Mouse (Mus musculus) myocyte (in vitro differentiated cells): ENCODE results near the gene Stk38. TPM values are rescaled to one million over a fixed set of nuclear protein-coding genes. Genes with fewer than 3 reads are reported as not detected.

ENCODE experiments used
- H3K27me3 ChIP-seq: one replicate; pipeline ENCODE4 v1.6.1; 2011; ENCODE audit not compliant: control insufficient read depth, insufficient read depth, insufficient read length
- H3K36me3 ChIP-seq: one replicate; pipeline ENCODE4 v1.6.1; 2011; ENCODE audit not compliant: control insufficient read depth, insufficient read depth
- H3K4me2 ChIP-seq: one replicate; pipeline ENCODE4 v1.6.1; 2011; ENCODE audit warnings: low read depth, control low read depth
- H3K4me3 ChIP-seq: one replicate; pipeline ENCODE4 v1.5.1; 2011; ENCODE audit warnings: mild to moderate bottlenecking, control low read depth, moderate library complexity
- H3K79me2 ChIP-seq: one replicate; pipeline ENCODE4 v1.6.1; 2011; ENCODE audit not compliant: control insufficient read depth, insufficient read depth
- H3ac ChIP-seq: one replicate; pipeline ENCODE4 v1.6.1; 2011; ENCODE audit not compliant: control insufficient read depth, insufficient read length
- CEBPB ChIP-seq: IDR thresholded peaks from 2 replicates; pipeline ENCODE4 v1.6.1; 2011; ENCODE audit warnings: mild to moderate bottlenecking, moderate library complexity; ENCODE audit not compliant: poor library complexity, insufficient read depth, severe bottlenecking
- E2F4 ChIP-seq: IDR thresholded peaks from one replicate; pipeline ENCODE4 v1.6.1; 2011; ENCODE audit warnings: mild to moderate bottlenecking, control low read depth, moderate library complexity; ENCODE audit not compliant: insufficient read depth
- MAX ChIP-seq: IDR thresholded peaks from one replicate; pipeline ENCODE4 v1.6.1; 2011; ENCODE audit warnings: low read depth, mild to moderate bottlenecking, control low read depth
- MYOD1 ChIP-seq, 3 experiments: IDR thresholded peaks; one replicate each; pipeline ENCODE4 v1.6.1; 2011; ENCODE audit warnings: control low read depth in 2 of 3, low read depth in 2 of 3, mild to moderate bottlenecking in 2 of 3, moderate library complexity in 1 of 3; ENCODE audit not compliant: insufficient read length in 2 of 3, control insufficient read depth in 1 of 3
- MYOG ChIP-seq, 3 experiments: IDR thresholded peaks; one replicate each; pipeline ENCODE4 v1.6.1; 2011; ENCODE audit warnings: control low read depth in 2 of 3, low read depth in 2 of 3, mild to moderate bottlenecking in 2 of 3; ENCODE audit not compliant: insufficient read length in 2 of 3, control insufficient read depth in 1 of 3, insufficient read depth in 1 of 3
- POLR2A ChIP-seq: IDR thresholded peaks from one replicate; pipeline ENCODE4 v1.6.1; 2011; ENCODE audit warnings: low read depth, mild to moderate bottlenecking, control low read depth, moderate library complexity; ENCODE audit not compliant: insufficient read length
- POLR2AphosphoS2 ChIP-seq: IDR thresholded peaks from one replicate; pipeline ENCODE4 v1.6.1; 2011; ENCODE audit warnings: low read depth, control low read depth; ENCODE audit not compliant: insufficient read length
- REST ChIP-seq: IDR thresholded peaks from one replicate; pipeline ENCODE4 v1.6.1; 2011; ENCODE audit warnings: mild to moderate bottlenecking, control low read depth, moderate library complexity; ENCODE audit not compliant: insufficient read depth, insufficient read length
- SRF ChIP-seq: IDR thresholded peaks from one replicate; pipeline ENCODE4 v1.6.1; 2011; ENCODE audit warnings: low read depth; ENCODE audit not compliant: control insufficient read depth, insufficient read length
- TCF12 ChIP-seq: IDR thresholded peaks from one replicate; pipeline ENCODE4 v1.6.1; 2011; ENCODE audit warnings: mild to moderate bottlenecking, control low read depth; ENCODE audit not compliant: poor library complexity, insufficient read depth, severe bottlenecking
- TCF3 ChIP-seq: IDR thresholded peaks from one replicate; pipeline ENCODE4 v1.6.1; 2011; ENCODE audit warnings: low read depth, control low read depth; ENCODE audit not compliant: insufficient read length
- USF1 ChIP-seq: IDR thresholded peaks from one replicate; pipeline ENCODE4 v1.6.1; 2011; ENCODE audit warnings: low read depth, mild to moderate bottlenecking, control low read depth, moderate library complexity
- polyA plus RNA-seq: library from polyadenylated mRNA; unstranded; fragments of >200 nt; fragmentation: generic; extraction: Trizol; gene quantifications from one replicate; pipeline ENCODE4 v1.2.1, GENCODE M21; 2012; ENCODE audit warnings: missing spikeins

The Stk38 gene
- polyA plus RNA-seq, 1 experiment: 28.3 TPM

DNA sequence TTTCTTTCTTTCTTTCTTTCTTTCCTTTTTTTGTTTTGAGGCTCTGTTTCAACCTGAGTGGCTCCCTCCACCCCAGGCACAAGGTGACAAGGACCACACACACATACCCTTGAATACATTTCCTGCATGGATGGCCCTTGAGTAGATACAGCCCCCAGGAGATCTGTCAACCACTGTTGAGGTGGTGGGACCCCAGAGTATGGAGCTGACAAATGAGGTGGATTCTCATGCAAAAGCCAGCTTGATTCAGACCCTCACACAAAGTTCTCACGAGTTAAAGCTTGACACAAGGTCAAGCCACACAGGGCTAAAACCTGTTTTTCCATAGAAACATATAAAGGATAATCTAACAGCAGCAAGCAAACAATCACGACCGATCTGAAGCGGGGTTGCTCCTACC lies 75.5 kb downstream of the Stk38 start:
- TF ChIP-seq REST (no peak), MYOD1 (IDR thresholded peaks at IDR 0.05; ENCODE audit: control insufficient read depth in 1 of 3, insufficient read length in 2 of 3, low read depth in 2 of 3) (no peak), POLR2AphosphoS2 (no peak), E2F4 (no peak), POLR2A (no peak), CEBPB (no peak), MAX (no peak), MYOG (IDR thresholded peaks at IDR 0.05; ENCODE audit: control insufficient read depth in 1 of 3, insufficient read depth in 1 of 3, insufficient read length in 2 of 3, low read depth in 2 of 3) (no peak), TCF12 (no peak), TCF3 (no peak), USF1 (no peak), SRF (no peak)
- no peaks in the 10 kb centered on the region for H3K27me3 ChIP-seq
- H3ac ChIP-seq: no peak overlapping the region
- H3K79me2 ChIP-seq: no peaks in the 10 kb centered on the region
- no peak overlapping the region for H3K4me2 ChIP-seq
- H3K4me3 ChIP-seq: no peak overlapping the region
- H3K36me3 ChIP-seq: no peaks in the 10 kb centered on the region

- Histone ChIP-seq H3K79me2 (no peaks in the 10 kb centered on the region), H3K4me2 (no peak overlapping the region), H3K4me3 (no peak overlapping the region), H3ac (no peak overlapping the region), H3K36me3 (no peaks in the 10 kb centered on the region), H3K27me3 (no peaks in the 10 kb centered on the region)
- TF ChIP-seq USF1 (no peak), POLR2A (no peak), MYOG (IDR thresholded peaks at IDR 0.05; ENCODE audit: control insufficient read depth in 1 of 3, insufficient read depth in 1 of 3, insufficient read length in 2 of 3, low read depth in 2 of 3) (no peak), E2F4 (no peak), CEBPB (no peak), TCF12 (no peak), MAX (no peak), TCF3 (no peak), REST (no peak), SRF (no peak), MYOD1 (IDR thresholded peaks at IDR 0.05; ENCODE audit: control insufficient read depth in 1 of 3, insufficient read length in 2 of 3, low read depth in 2 of 3) (no peak)
These were observed 76.2 kb downstream of the Stk38 start for GRCm38 (mm10) chr17:28931436-28932211.

DNA sequence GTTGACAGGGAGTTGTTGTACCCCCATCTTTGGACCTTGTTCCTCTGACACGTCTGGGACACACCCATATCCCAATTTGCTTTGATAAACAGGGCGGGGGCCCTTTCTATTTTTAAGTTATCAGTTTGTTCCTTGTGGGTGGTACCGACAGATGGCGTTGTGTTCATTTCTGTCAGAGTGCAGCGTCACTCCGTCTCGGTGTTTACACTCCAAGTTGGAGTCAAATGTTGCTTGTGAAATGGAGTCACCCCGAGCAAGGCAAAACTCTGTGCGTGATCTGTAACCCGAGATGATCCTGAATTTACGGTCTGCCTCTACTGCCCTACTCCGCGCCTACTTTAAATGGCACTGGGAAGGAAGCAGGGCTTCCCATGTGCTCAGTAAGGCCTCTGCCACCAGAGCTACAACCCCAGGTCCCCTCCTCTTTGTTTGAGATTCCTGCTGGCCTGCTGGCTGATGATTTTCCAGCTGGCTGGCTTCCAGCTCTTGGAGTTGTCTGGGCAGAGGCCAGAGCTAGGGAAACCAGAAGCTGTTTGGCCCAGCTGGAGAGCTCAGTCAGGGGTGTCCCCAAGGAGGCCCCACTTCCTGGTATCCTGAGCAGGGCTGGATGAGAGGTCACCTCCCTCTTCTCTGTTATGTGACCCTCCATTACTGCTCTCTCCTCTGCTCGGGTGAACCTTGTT lies 77.3 kb downstream of the Stk38 start:
- H3K79me2 ChIP-seq: no peaks in the 10 kb centered on the region
- TF ChIP-seq TCF3: no peak
- TF ChIP-seq MYOD1 (IDR thresholded peaks at IDR 0.05; ENCODE audit: control insufficient read depth in 1 of 3, insufficient read length in 2 of 3, low read depth in 2 of 3): peak in 1 of 3 experiments; percentile 12
- H3ac ChIP-seq: no peak overlapping the region
- no peaks in the 10 kb centered on the region for H3K27me3 ChIP-seq
- H3K4me3 ChIP-seq: no peak overlapping the region
- peak overlapping the region; percentile 33 for H3K4me2 ChIP-seq
- H3K36me3 ChIP-seq: no peaks in the 10 kb centered on the region

- no peaks in the 10 kb centered on the region for H3K27me3 ChIP-seq
- H3K79me2 ChIP-seq: no peaks in the 10 kb centered on the region
- no peak overlapping the region for H3ac ChIP-seq
- TF ChIP-seq POLR2A: no peak
- TF ChIP-seq SRF: no peak
- no peak for TF ChIP-seq TCF12
- TF ChIP-seq MAX: no peak
- no peak for TF ChIP-seq MYOG (IDR thresholded peaks at IDR 0.05; ENCODE audit: control insufficient read depth in 1 of 3, insufficient read depth in 1 of 3, insufficient read length in 2 of 3, low read depth in 2 of 3)
- TF ChIP-seq USF1: no peak
- TF ChIP-seq REST: no peak
- TF ChIP-seq TCF3: no peak
- no peak for TF ChIP-seq CEBPB
- TF ChIP-seq MYOD1 (IDR thresholded peaks at IDR 0.05; ENCODE audit: control insufficient read depth in 1 of 3, insufficient read length in 2 of 3, low read depth in 2 of 3): no peak
- no peak for TF ChIP-seq POLR2AphosphoS2
- no peak for TF ChIP-seq E2F4
- H3K36me3 ChIP-seq: no peaks in the 10 kb centered on the region
- no peak overlapping the region for H3K4me3 ChIP-seq
- H3K4me2 ChIP-seq: no peak overlapping the region
These were observed 78.4 kb downstream of the Stk38 start for GRCm38 (mm10) chr17:28929369-28929768.

DNA sequence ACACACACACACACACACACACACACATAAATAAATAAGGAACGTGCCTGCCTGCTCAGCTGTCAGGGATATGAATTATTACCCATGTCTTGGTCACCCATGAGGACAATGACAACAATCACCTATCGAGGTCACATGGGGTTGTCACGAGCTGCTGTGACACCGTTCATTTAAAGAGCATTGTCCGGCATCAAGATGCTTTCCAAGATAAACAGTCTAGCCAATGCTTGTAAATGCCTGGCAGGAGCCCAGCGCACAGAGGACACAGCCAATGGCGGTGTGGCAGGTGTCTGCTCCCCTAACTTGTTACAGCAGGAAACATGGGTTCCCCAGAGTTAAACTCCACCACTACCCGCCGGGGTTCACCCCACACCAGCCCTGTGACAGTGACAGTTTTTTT lies 79.8 kb downstream of the Stk38 start:
- no peak overlapping the region for H3ac ChIP-seq
- H3K79me2 ChIP-seq: no peaks in the 10 kb centered on the region
- H3K4me3 ChIP-seq: no peak overlapping the region
- H3K4me2 ChIP-seq: no peak overlapping the region
- H3K27me3 ChIP-seq: no peaks in the 10 kb centered on the region
- TF ChIP-seq POLR2A (no peak), POLR2AphosphoS2 (no peak), SRF (no peak), TCF12 (no peak), TCF3 (no peak), E2F4 (no peak), MYOG (IDR thresholded peaks at IDR 0.05; ENCODE audit: control insufficient read depth in 1 of 3, insufficient read depth in 1 of 3, insufficient read length in 2 of 3, low read depth in 2 of 3) (no peak), MAX (no peak), CEBPB (no peak), MYOD1 (IDR thresholded peaks at IDR 0.05; ENCODE audit: control insufficient read depth in 1 of 3, insufficient read length in 2 of 3, low read depth in 2 of 3) (no peak), REST (no peak), USF1 (no peak)
- H3K36me3 ChIP-seq: no peaks in the 10 kb centered on the region
